Mouse (Mus musculus) midbrain, embryonic 12.5 days (tissue): Measurements from ENCODE around the gene Hcn2. TPM values are rescaled to one million over a fixed set of nuclear protein-coding genes. Genes with fewer than 3 reads are reported as not detected.

Experiments
- ATAC-seq: fragments of 200-750 bp; cut with Nextera tagmentation; 2 replicates; pipeline ENCODE4 v1.8.0; 2017; ENCODE audit warnings: low read depth, moderate TSS enrichment, moderate library complexity; ENCODE audit not compliant: low FRiP score
- H3K27ac ChIP-seq: fragments of 300-500 bp; sonication (generic); replicated peaks from 2 replicates; pipeline ENCODE4 v1.5.1; 2016; ENCODE audit warnings: mild to moderate bottlenecking
- H3K27me3 ChIP-seq: fragments of 300-500 bp; sonication (generic); 2 replicates; pipeline ENCODE4 v1.6.1; 2016; ENCODE audit warnings: mild to moderate bottlenecking
- H3K36me3 ChIP-seq: fragments of 300-500 bp; sonication (generic); 2 replicates; pipeline ENCODE4 v1.6.1; 2016
- H3K4me1 ChIP-seq: fragments of 300-500 bp; sonication (generic); 2 replicates; pipeline ENCODE4 v1.6.1; 2016
- H3K4me2 ChIP-seq: fragments of 300-500 bp; sonication (generic); replicated peaks from 2 replicates; pipeline ENCODE4 v1.6.1; 2016; ENCODE audit warnings: mild to moderate bottlenecking, moderate library complexity
- H3K4me3 ChIP-seq: fragments of 300-500 bp; sonication (generic); 2 replicates; pipeline ENCODE4 v1.5.1; 2016; ENCODE audit warnings: mild to moderate bottlenecking
- H3K9ac ChIP-seq: fragments of 300-500 bp; sonication (generic); replicated peaks from 2 replicates; pipeline ENCODE4 v1.6.1; 2016; ENCODE audit warnings: mild to moderate bottlenecking, moderate library complexity
- H3K9me3 ChIP-seq: fragments of 300-500 bp; sonication (generic); 2 replicates; pipeline ENCODE4 v1.6.1; 2016; ENCODE audit warnings: mild to moderate bottlenecking
- WGBS: fragments of 180-500 bp; shearing (Covaris S2); methylation state at CpG from one replicate; pipeline ENCODE4 v1.1.7; 2016; 5-methylcytosine and 5-hydroxymethylcytosine counted together
- polyA plus RNA-seq: library from polyadenylated mRNA; unstranded; fragments of >200 nt; fragmentation: Nextera tagmentation; extraction: Ambion mirVana; gene quantifications from 2 replicates; pipeline ENCODE4 v1.2.1, GENCODE M21; 2016

Hcn2 gene
- polyA plus RNA-seq, 1 experiment from 2014 or later = 0.18 TPM

- no peak for ATAC-seq
- WGBS = 95% methylated on average over 15 of the region's 15 CpGs
- H3K36me3 ChIP-seq = peaks cover 52% of the 10 kb centered on the region
These were observed 17.4 kb downstream of the Hcn2 start for GRCm38 (mm10) chr10:79733847-79734246.

GRCm38 (mm10) chr10:79735361-79735760, 18.9 kb downstream of the Hcn2 start:
- H3K9ac ChIP-seq = no peak overlapping the region
- H3K27me3 ChIP-seq = peaks cover 19% of the 10 kb centered on the region
- no peaks in the 10 kb centered on the region for H3K4me1 ChIP-seq
- H3K4me2 ChIP-seq = 0 out of 2 replicates have a peak overlapping the region, but pooled peaks have one; percentile 0
- peaks cover 67% of the 10 kb centered on the region for H3K36me3 ChIP-seq
- no peak overlapping the region for H3K27ac ChIP-seq
- peaks cover 15% of the 10 kb centered on the region for H3K9me3 ChIP-seq
- 33% methylated on average over 41 of the region's 52 CpGs for WGBS
- ATAC-seq = peak; percentile 45; the same call in 1 of the 2 replicates
- no peak overlapping the region for H3K4me3 ChIP-seq

More at GRCm38 (mm10) chr10:79733847-79734246, 17.4 kb downstream of the Hcn2 start:
- Histone ChIP-seq H3K27ac (no peak overlapping the region), H3K9me3 (peaks cover 6% of the 10 kb centered on the region), H3K4me1 (no peaks in the 10 kb centered on the region), H3K27me3 (peaks cover 19% of the 10 kb centered on the region), H3K4me2 (no peak overlapping the region), H3K9ac (no peak overlapping the region), H3K4me3 (no peak overlapping the region)

GRCm38 (mm10) chr10:79736706-79737105, 20.3 kb downstream of the Hcn2 start:
- ATAC-seq = no peak
- Histone ChIP-seq H3K4me2 (no peak overlapping the region), H3K9me3 (peaks cover 17% of the 10 kb centered on the region), H3K27ac (no peak overlapping the region), H3K36me3 (peaks cover 81% of the 10 kb centered on the region), H3K4me3 (no peak overlapping the region), H3K9ac (no peak overlapping the region), H3K27me3 (peaks cover 19% of the 10 kb centered on the region), H3K4me1 (peaks cover 3% of the 10 kb centered on the region; the same call in 1 of the 2 replicates)
- 94% methylated on average over 12 of the region's 14 CpGs for WGBS

DNA sequence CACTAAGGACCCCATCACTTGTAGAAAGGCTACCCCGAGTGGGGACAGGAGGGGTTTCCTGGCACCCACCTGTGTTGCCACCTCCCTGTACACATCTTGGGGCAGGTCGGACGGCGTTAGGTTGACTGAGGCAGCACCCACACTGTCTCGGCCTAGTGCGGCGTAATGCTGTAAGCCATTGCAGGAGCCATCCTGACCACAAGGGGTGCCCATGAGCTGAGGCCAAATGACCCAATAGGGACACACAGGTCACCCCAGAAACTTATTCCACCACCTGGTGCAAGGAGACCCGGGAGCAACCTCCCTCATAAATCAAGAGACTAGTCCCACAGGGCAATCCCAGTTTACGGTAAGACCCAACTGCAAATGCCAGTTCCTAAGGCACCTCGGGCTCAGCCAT, 21.8 kb downstream of the Hcn2 start:
- H3K4me2 ChIP-seq = no peak overlapping the region
- peaks cover 19% of the 10 kb centered on the region for H3K27me3 ChIP-seq
- 82% methylated on average over 10 of the region's 10 CpGs for WGBS
- H3K9me3 ChIP-seq = peaks cover 13% of the 10 kb centered on the region
- no peak for ATAC-seq
- no peak overlapping the region for H3K27ac ChIP-seq
- no peak overlapping the region for H3K4me3 ChIP-seq
- H3K36me3 ChIP-seq = peaks cover 94% of the 10 kb centered on the region
- H3K9ac ChIP-seq = no peak overlapping the region
- H3K4me1 ChIP-seq = peaks cover 3% of the 10 kb centered on the region; the same call in 1 of the 2 replicates

DNA sequence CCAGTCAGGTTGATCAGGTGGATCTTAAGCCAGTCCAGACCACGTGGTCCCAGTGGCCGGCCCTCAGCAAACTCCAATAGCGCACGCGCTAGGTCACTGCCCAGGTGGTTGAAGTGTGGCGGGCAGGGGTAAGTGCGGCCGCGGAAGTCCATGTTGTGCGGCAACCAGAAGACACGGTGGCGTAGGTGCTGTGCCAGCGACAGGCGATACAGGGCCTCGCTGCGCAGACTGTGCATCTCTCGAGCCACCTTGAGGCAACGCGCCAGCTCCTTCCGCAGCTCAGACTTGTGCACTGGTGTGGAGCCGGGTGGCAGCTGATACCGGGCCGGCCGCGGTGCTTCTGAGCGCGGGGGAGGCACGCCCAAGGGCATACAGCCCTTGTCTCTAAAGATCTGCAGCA, 22.8 kb downstream of the Hcn2 start:
- Histone ChIP-seq H3K27ac (no peak overlapping the region), H3K27me3 (peaks cover 19% of the 10 kb centered on the region), H3K4me3 (no peak overlapping the region), H3K36me3 (peaks cover 97% of the 10 kb centered on the region), H3K4me1 (peaks cover 3% of the 10 kb centered on the region; the same call in 1 of the 2 replicates), H3K4me2 (no peak overlapping the region), H3K9ac (no peak overlapping the region), H3K9me3 (peaks cover 13% of the 10 kb centered on the region)
- ATAC-seq = no peak
- WGBS = 96% methylated on average over 28 of the region's 28 CpGs

DNA sequence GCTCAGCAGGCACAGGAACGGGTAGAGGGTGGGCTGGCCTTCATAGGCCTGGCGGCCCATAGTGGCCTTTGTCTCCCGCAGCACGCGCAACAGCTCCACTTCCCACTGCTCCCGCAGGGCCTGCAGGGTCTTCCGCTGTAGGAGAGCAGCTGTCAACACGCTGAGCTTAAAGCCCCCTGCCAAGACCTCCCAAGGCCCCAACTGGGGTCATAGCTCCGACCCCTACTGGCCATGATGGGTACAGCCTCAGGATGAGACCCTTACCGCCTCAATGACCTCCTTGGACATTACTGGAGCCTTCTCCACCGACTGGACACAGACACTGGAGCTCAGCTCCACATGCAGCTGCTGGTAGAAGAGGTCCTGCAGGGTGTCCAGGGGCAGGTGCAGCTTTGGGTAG, 24.4 kb downstream of the Hcn2 start:
- no peak overlapping the region for H3K4me2 ChIP-seq
- no peak overlapping the region for H3K9ac ChIP-seq
- H3K9me3 ChIP-seq = peaks cover 13% of the 10 kb centered on the region
- H3K4me3 ChIP-seq = no peak overlapping the region
- H3K27me3 ChIP-seq = peaks cover 5% of the 10 kb centered on the region
- H3K27ac ChIP-seq = no peak overlapping the region
- peaks cover 9% of the 10 kb centered on the region for H3K4me1 ChIP-seq
- ATAC-seq = 0 out of 2 replicates have a peak, but pooled peaks have one; percentile 32
- H3K36me3 ChIP-seq = peaks cover 86% of the 10 kb centered on the region
- WGBS = 52% methylated on average over 11 of the region's 11 CpGs

- H3K27ac ChIP-seq = no peak overlapping the region
- H3K27me3 ChIP-seq = no peaks in the 10 kb centered on the region
- peaks cover 14% of the 10 kb centered on the region for H3K4me1 ChIP-seq
- H3K9ac ChIP-seq = no peak overlapping the region
- no peak overlapping the region for H3K4me3 ChIP-seq
- H3K9me3 ChIP-seq = peaks cover 13% of the 10 kb centered on the region
- 95% methylated on average over 11 of the region's 11 CpGs for WGBS
- no peak overlapping the region for H3K4me2 ChIP-seq
- H3K36me3 ChIP-seq = peaks cover 63% of the 10 kb centered on the region
- ATAC-seq = no peak
These were observed 26.7 kb downstream of the Hcn2 start for GRCm38 (mm10) chr10:79743161-79743560.

DNA sequence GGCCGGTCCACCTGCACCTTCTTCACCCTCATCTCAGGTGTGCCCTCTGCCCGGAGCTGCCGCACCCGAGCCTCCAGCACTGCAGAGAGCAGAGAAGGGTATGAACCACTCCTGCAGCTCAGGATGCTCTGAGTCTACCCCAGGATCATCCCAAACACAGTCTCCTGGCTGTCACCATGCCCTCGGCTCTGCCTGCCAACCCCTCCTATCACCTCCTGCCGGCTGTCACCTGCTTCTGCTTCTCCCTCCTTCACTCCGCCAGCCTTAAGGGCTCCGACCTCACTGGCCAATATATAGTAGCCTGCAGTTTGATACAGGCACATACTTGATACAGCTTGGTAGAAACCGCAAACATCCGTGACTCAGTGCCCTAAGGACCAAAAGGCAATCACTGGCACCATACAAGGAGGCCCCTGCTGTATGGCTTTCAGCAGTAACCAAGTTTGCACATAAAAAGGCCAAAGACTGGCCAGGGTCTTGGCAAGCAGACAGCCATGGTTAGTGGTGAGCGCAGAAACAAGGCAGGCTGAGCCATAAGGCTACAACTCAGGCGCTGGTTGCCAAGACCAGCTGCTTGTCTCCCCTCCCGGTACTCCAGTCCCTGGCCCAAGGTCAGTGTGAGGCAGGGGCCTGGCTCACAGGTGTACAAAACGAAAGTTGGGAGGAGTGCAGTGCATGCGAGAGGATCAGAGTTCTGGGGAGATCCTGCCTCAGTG, 27.4 kb downstream of the Hcn2 start:
- H3K27ac ChIP-seq = no peak overlapping the region
- no peak overlapping the region for H3K9ac ChIP-seq
- 0 out of 2 replicates have a peak, but pooled peaks cover 5% of the 10 kb centered on the region for H3K27me3 ChIP-seq
- H3K9me3 ChIP-seq = peaks cover 11% of the 10 kb centered on the region
- whole genome bisulfite sequencing = 94% methylated on average over 15 of the region's 15 CpGs
- no peak overlapping the region for H3K4me2 ChIP-seq
- ATAC-seq = no peak
- peaks cover 57% of the 10 kb centered on the region for H3K36me3 ChIP-seq
- peaks cover 14% of the 10 kb centered on the region for H3K4me1 ChIP-seq
- H3K4me3 ChIP-seq = no peak overlapping the region

DNA sequence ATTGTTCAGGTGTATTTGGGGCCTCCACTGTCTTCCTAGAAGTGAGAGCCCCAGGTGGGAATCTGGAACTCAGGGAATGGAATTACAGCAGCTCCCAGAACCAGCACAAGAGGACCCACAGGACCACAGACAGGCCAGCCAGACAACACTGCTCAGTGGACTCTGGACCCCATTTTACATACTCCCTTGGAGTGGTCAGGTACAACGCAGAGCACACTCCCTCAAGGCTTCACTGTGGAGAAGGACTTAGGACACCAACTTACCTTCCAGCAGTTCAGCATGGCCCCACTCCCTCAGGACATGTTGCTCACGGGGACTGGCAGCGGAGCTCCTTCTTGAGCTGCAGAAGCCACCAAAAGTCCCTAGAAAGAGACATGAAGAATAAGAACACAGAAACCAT, 29.0 kb downstream of the Hcn2 start:
- no peak overlapping the region; the same call in 1 of the 2 replicates for H3K4me3 ChIP-seq
- 94% methylated on average over 3 of the region's 3 CpGs for WGBS
- H3K9ac ChIP-seq = no peak overlapping the region

DNA sequence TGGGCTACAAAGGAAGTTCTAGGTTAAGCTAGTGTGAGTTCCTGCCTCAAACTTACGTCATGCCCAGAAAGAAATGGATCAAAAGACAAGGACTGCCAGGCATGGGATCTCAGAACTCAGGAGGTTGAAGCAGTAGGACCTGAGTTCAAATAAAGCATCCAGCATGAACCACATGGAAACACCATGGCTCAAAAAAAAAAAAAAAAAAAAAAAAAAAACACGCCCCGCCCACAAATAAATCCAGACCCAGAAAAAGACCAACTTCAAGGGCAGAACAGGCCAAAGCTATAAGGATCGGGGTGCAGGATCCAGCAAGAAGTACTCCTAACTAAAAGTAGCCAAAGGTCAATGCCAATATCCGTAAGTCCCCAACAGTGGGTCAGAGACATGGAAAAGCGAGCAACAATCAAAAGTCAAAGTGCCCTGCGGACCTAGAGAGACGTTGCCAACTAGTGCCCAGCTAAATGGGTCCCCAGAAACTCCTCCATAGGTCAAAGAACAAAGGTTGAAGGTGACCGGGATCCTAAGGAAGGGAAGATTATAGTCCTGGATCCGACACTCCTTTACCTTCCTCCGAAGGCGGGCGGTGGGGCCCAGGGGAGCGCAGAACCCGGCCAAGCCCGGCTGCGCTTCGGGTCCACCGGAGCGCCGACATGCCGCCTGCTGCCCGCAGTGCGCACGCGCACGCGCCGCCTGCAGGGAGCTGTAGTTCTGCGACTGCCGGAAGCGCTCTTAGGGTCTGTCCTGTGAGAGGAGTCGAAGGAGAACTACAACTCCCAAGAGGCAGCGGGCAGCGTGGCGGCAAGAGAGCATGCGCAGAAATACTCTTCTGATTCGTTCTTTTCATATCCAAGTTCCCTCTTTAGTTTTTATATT, 29.7 kb downstream of the Hcn2 start, which contains the start of gene Polrmt:
Polrmt (minus strand) TSS at position 684 of the 876 bp plus-strand sequence.
- H3K27ac ChIP-seq = no peak within 1 kb of the TSS

More for the DNA sequence above, 29.0 kb downstream of the Hcn2 start:
- Histone ChIP-seq H3K4me2 (peak overlapping the region; percentile 74), H3K27ac (no peak overlapping the region), H3K27me3 (0 out of 2 replicates have a peak, but pooled peaks cover 5% of the 10 kb centered on the region), H3K9me3 (0 out of 2 replicates have a peak, but pooled peaks cover under 1% of the 10 kb centered on the region), H3K4me1 (peaks cover 14% of the 10 kb centered on the region), H3K36me3 (peaks cover 41% of the 10 kb centered on the region)
- no peak for ATAC-seq

DNA sequence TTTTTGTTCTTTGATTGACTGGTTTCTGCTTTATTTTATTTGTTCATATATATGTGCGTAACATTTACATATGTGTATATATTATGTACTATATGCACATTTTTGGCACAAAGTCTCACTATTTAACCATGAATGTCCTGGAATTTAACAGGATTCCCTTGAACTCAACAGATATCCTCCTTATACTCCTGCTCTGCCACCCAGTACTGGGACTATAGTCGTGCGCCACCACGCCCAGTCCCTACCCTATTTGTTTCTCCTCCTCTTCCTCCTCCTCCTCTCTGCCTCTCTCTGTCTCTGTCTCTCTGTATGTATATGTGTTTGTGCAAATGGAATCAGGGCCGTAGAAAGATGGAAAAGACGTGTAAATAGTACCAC, 30.3 kb downstream of the Hcn2 start:
- H3K9ac ChIP-seq = no peak overlapping the region
- WGBS = 27% methylated on average over 6 of the region's 6 CpGs
- peaks cover 11% of the 10 kb centered on the region for H3K4me1 ChIP-seq

More for the DNA sequence above, 29.7 kb downstream of the Hcn2 start, which contains the start of gene Polrmt:
- no peaks in the 10 kb centered on the region for H3K9me3 ChIP-seq
- peak; percentile 97 for ATAC-seq
- WGBS = 3% methylated on average over 38 of the region's 38 CpGs
- H3K36me3 ChIP-seq = peaks cover 34% of the 10 kb centered on the region
- 0 out of 2 replicates have a peak, but pooled peaks cover 5% of the 10 kb centered on the region for H3K27me3 ChIP-seq
- peak within 1 kb of the TSS; percentile 48 for H3K9ac ChIP-seq
- H3K4me3 ChIP-seq = peak within 1 kb of the TSS; percentile 62
- H3K4me1 ChIP-seq = peaks cover 11% of the 10 kb centered on the region
- peak within 1 kb of the TSS; percentile 74 for H3K4me2 ChIP-seq

More for the DNA sequence above, 30.3 kb downstream of the Hcn2 start:
- H3K4me3 ChIP-seq = peak overlapping the region; percentile 23; the same call in 1 of the 2 replicates
- H3K36me3 ChIP-seq = peaks cover 27% of the 10 kb centered on the region
- H3K4me2 ChIP-seq = peak overlapping the region; percentile 51
- ATAC-seq = peak; percentile 58
- H3K9me3 ChIP-seq = no peaks in the 10 kb centered on the region
- no peak overlapping the region for H3K27ac ChIP-seq
- H3K27me3 ChIP-seq = 0 out of 2 replicates have a peak, but pooled peaks cover 5% of the 10 kb centered on the region
